Mouse (Mus musculus) yolk sac, embryonic 10.5 days (tissue): Measurements from ENCODE around the gene Pspc1.
"Not testable (repeated sequence)": the region's sequence is repeated elsewhere in the genome, so short reads cannot be mapped to it uniquely, and the experiment has no call there.

Experiments used
- DNase-seq: peaks from one replicate; pipeline ENCODE4 v3.0.0-alpha.2; 2017; ENCODE audit warnings: low spot score

Pspc1 gene

DNA sequence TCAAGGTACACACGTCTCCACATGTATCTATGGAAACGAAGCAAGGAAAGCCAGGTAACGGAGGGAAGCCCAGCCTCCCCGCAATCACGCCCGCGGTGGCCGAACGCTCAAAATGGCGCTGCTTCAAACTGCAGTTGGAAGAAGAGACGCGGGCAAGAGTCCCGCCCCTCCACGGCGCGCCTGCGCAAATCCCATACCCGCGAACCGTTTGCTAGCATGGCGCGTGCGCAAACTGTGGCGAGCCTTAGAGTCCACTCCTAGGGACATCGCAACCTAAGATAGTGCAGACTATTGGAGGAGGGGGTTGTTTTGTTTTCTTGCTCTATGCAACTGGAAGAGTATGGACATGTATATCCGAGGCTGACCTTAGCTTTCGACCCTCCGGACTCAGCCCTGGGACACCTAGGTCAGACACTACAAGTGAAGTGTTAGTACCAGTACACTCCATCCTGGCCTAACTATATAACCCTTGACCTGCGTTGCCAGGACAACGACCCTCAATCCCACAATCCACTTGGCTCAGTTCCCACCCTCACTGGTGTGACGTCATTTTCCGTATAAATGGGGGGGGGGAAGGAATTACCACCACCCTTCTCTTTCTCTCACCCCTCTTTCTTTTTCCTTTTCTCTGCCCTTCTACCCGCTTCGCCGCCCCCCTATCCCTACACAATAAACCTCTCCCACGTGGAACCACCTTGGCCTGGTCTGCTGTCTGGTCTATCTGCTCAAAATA, at the start of gene Pspc1:
Gene Pspc1 (minus strand): TSS at position 117 of the 733 bp plus-strand sequence.
- peak; percentile 98 for DNase-seq

DNA sequence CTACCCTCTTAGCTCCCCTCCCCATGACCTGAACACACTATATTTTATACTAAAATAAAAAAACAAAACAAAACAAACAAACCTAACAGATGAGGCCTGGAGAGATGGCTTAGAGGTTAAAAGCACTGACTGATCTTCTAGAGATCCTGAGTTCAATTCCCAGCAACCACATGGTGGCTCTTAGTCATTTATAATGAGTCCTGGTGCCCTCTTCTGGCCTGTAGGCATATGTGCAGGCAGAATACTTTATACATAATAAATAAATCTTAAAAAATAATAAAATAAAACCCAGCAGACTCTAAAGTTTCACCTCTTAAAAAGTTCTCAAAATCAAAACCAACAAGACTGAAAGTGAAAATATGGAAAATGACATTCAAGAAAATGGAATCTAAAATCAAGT, 46.4 kb upstream of the Pspc1 start:
- no peak for DNase-seq

DNA sequence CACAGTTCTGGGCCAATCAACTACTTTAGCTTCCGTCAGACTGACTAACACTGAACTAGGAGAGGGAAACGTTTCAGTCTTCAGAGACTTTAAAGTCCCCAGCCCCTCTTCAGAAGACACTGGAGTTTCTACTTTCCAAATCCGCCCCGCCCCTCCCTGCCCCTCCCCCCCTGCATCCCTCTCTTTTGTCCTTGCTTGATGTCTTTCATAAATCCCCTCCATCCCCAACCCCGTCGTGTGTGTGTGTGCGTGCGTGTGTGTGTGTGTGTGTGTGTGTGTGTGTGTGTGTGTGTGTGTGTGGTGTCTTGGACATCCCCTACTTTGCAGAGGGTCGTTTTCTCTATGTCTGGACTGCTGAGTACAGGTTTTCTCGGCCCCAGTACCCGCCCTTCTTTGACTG, 39.5 kb upstream of the Pspc1 start:
- DNase-seq = no peak

DNA sequence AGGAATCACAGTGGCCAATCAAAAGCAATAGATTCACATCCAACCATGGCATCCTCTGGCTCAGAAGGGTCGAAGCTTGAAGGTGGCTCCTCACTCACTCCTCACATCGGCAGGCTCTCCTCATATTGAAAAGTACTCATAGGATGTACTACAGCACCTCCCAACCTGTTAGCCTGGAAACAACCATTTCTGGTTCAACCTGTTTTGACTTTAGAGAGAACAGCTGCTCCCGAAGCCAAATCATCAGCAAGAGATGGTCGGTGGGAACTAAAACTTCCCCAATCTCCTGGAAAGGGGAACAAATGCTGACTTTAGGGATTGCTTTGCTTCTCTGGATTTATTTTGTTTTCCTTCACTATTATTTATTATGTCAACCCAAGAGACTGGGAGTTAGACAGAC, 39.0 kb upstream of the Pspc1 start:
- no peak for DNase-seq

DNA sequence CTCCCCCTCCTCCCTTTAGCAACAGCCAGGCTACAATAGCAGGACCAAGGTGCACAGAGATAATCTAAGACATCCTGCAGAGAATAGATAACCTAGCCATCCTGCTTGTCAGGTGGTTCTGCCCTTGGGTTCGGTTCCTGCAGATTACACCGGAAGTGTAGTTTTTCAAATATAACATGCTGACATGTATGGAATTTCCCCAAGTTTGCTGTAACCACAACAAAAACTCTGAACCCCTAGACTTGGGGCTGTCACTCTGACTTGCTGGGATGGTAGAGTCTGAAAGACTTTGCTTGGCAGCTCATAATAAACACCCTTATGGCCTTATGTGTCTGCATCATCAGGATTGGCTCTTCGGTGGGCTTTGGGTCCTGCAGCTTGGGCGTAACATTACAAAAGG, 38.4 kb upstream of the Pspc1 start:
- no peak for DNase-seq

DNA sequence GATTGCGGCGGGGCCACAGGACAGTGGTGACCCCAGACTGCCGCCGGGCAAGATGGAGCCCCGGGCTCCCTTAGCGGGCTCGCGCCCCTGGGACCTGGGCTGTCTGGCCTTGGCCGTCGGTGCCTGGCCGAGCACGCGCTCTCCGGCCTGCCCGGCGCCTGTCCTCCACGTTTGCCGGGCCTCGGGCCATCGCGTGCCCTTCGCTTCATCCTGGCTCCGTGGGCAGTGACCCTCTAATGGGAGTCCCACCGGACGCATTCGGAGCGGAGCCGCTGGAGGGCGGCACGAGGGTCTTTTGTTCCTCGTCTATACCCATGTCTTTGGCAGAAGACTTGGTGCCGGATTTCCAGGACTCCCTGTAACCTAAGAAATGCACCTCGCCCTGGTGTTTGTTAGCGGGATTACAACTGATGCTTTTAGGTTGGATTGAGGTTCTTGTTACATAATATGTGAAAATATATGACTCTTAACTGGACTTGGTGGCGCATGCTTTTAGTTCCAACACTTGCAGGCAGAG, 34.5 kb upstream of the Pspc1 start:
- peak; percentile 83 for DNase-seq

DNA sequence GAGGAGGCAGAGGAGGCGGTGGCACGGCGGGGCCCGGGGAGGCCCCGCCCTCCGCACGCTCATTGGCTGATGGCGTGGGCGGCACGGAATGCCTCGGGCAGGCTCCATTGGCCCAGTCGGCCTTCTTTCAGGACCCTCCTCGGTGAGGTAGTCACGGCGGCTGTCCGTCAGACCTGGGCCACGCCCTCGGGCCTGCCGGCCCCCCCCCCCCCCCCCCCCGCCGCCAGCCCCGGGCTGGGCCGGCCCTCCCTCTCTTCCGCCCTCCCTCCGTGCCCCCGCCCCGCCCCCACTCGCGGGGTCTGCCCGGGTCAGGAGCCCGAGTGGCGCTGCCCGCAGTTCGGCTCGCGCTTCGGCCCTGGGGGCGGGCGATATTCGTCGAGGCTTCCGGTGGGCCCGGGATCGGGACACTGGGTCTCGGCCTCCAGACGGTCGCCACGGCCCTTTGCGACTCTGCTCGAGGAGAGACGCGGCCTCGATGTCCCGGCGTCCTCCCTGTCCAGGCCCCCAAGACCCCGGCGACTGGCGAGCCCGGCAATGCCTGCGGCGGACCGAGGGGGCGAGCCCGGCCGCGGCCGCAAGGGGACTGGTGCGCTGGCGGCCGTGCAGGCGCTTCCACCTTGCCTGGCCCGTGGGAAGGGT, 33.7 kb upstream of the Pspc1 start, which contains the start of gene Zmym5:
Gene Zmym5 (minus strand): TSS at position 16 of the 639 bp plus-strand sequence.
- peak; percentile 95 for DNase-seq

DNA sequence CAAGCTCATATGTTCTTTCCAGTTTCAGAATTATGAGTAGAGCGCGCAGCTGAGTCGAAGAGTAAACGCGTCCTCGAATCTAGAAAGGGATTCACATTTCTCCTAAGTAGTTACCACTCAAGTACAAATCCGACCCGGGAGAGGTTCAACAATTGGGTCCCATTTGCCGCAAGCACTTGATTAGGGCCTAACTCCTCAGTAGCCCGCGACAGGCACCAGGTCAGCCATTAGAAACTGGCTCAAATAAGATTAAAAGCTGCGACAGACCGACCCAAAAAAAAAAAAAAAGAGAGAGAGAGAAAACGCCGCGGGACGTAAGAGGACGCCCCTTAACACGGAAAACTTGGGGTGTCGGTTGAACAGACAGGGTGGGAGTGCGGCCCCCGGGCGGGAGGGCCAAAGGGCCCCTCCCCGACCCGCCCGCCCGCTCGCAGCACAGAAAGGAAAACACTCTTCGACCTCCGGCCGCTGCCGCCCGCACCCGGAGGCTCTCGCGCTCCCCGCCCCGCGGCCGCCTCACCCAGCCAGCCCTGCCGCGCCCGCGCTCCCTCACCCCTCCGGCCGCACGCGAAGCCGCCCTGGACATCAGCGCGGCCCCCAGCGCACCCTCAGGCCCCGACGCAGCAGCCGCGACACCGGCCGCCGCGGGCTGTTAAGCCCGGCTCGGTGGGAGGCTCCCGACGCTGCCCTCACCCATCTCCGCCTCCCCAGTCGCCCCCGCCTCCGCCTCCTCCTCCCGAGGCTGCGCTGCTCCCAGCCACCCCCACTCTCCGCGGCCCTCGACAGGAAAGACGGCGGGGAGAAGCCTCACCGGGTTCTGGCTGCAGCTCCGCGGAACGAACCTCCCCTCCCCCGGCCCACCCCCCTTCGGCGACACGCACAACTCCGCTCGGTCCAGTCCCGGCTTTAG, 32.9 kb upstream of the Pspc1 start:
- DNase-seq = peak; percentile 64

DNA sequence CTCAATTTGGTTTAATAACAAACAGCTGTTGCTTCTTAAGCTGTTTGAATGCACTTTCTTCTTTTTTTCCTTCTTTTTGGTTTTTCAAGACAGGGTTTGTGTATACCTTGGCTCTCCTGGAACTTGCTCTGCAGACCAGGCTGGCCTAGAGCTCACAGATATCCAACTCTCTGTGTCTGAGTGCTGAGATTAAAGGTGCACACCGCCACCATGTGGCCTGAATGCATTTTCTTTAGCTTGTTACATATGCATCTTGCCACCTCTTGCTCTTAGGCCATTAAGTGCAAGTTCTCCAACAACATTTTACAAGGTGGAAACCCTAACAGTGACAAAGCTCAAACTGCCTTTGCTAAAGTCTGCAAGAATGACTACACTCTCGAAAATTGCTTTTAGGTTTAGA, 15.1 kb upstream of the Pspc1 start:
- DNase-seq = peak; percentile 40

GRCm38 (mm10) chr14:56784575-56784974, 6.5 kb upstream of the Pspc1 start:
- DNase-seq = no peak

GRCm38 (mm10) chr14:56778933-56779300, 801 bp upstream of the Pspc1 start:
- no peak for DNase-seq

DNA sequence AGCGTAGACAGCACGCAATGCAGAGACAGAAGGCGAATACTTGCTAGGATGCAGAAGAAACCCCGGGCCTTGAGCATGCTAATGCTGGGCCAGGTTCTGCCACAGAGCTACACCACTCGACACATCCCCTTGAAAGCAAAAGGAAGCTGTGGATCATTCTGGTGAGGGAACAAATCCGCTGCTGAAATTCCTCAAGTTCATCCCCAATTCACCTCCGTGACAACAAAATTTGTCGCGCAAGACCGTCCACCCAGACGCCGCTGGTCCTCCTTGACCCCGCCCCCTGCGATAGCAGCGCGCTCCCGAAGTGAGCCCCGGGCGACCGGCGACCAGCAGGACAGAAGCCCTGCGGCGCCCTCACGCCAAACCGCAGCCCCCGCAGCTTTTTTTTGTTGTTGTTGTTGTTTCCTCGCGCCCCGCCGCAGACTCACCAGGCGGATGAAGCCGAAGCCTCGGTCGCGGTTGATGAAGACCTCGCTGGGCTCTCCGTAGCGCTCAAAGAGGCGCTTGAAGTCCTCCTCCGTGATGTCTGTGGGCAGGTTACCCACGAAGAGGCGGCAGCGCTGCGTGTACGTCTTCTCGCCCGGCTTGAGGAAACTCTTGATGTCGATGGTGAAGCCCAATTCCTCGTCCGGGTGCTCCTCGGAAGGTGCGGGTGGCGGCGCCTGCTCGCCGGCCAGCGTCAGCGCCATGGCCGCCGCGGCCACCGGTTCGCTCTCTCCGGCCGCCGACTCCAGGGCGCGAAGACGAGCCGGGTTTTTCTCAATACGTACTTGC, 568 bp downstream of the Pspc1 start:
- peak; percentile 81 for DNase-seq

- DNase-seq = no peak
These were observed 1.4 kb downstream of the Pspc1 start for GRCm38 (mm10) chr14:56776571-56777238.

GRCm38 (mm10) chr14:56775416-56775815, 2.7 kb downstream of the Pspc1 start:
- DNase-seq = no peak

GRCm38 (mm10) chr14:56766438-56766837, 11.7 kb downstream of the Pspc1 start:
- not testable (repeated sequence) for DNase-seq

DNA sequence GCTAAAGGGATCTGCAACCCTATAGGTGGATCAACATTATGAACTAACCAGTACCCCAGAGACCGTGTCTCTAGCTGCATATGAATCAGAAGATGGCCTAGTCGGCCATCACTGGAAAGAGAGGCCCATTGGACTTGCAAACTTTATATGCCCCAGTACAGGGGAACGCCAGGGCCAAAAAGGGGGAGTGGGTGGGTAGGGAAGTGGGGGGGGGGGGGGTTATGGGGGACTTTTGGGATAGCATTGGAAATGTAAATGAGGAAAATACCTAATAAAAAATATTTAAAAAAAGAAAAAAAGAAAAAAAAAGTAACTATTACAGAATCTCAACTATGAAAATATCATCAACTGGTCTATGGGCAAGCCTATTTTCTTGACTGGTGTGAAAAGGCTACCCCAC, 13.0 kb downstream of the Pspc1 start:
- not testable (repeated sequence) for DNase-seq

GRCm38 (mm10) chr14:56751282-56751681, 26.8 kb downstream of the Pspc1 start:
- DNase-seq = no peak

DNA sequence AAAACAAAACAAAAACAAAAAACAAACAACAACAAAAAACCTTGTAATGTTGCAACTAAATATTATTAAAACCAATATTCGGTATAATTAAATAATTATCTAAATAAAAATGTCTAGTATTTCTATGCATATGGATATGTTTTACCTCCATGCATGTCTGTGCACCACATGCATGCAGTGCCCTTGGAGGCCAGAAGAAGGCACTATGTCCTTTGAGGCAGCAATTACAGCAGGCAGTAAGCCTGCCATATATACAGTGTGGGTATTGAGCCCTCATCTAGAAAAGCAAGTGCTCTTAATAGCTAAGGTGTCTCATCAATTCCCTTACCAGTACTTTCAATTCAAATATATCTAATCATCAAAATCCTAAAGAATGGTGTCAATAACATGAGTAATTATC, 37.9 kb downstream of the Pspc1 start:
- DNase-seq = no peak

GRCm38 (mm10) chr14:56726493-56726892, 51.6 kb downstream of the Pspc1 start:
- no peak for DNase-seq

GRCm38 (mm10) chr14:56705687-56706086, 72.4 kb downstream of the Pspc1 start:
- DNase-seq = no peak

GRCm38 (mm10) chr14:56702644-56703043, 75.5 kb downstream of the Pspc1 start:
- no peak for DNase-seq
